Mouse (Mus musculus) MEL (cell line): ENCODE measurements at regions not wholly inside any gene's neighbourhood (a gene's known extent, or its start where the extent isn't known, plus 50 kb on each side); places are given as distances from the start of the nearest gene placed in this dataset.

Source experiments
- DNase-seq: peaks from one replicate; pipeline ENCODE4 v3.0.0; 2011; ENCODE audit warnings: low read depth, low spot score
- H3K27ac ChIP-seq: 2 replicates; pipeline ENCODE4 v1.5.1; 2012; ENCODE audit warnings: low read depth, mild to moderate bottlenecking, control low read depth, low read length, moderate library complexity; ENCODE audit not compliant: control insufficient read depth
- H3K27me3 ChIP-seq, 2 experiments: fragments of 150-350 bp in 1 of 2; sonication (generic) in 1 of 2; 2 replicates each; pipeline ENCODE4 v1.6.1; 2012; ENCODE audit warnings: low read length in 2 of 2, mild to moderate bottlenecking in 2 of 2, improper control_type of control experiment in 1 of 2, moderate library complexity in 1 of 2; ENCODE audit not compliant: insufficient read depth in 2 of 2, control insufficient read depth in 1 of 2
- H3K36me3 ChIP-seq, 2 experiments: 2 replicates each; pipeline ENCODE4 v1.6.1; 2012 to 2014; ENCODE audit warnings: low read length in 2 of 2, improper control_type of control experiment in 1 of 2, inconsistent platforms in 1 of 2, mild to moderate bottlenecking in 1 of 2; ENCODE audit not compliant: insufficient read depth in 2 of 2, control insufficient read depth in 1 of 2
- H3K4me1 ChIP-seq, 2 experiments: fragments of 150-350 bp in 1 of 2; sonication (generic) in 1 of 2; 2 replicates each; pipeline ENCODE4 v1.6.1; 2012; ENCODE audit warnings: low read length in 2 of 2, improper control_type of control experiment in 1 of 2, mild to moderate bottlenecking in 1 of 2; ENCODE audit not compliant: insufficient read depth in 2 of 2, control insufficient read depth in 1 of 2
- H3K4me3 ChIP-seq, 2 experiments: fragments of 150-350 bp in 1 of 2; sonication (generic) in 1 of 2; 2 replicates each; pipeline ENCODE4 v1.5.1; 2012; ENCODE audit warnings: low read depth in 2 of 2, low read length in 2 of 2, mild to moderate bottlenecking in 2 of 2, moderate library complexity in 2 of 2, control low read depth in 1 of 2, improper control_type of control experiment in 1 of 2; ENCODE audit not compliant: control insufficient read depth in 1 of 2, insufficient read depth in 1 of 2
- H3K79me2 ChIP-seq: 2 replicates; pipeline ENCODE4 v1.6.1; 2012; ENCODE audit warnings: mild to moderate bottlenecking, low read length, moderate library complexity; ENCODE audit not compliant: control insufficient read depth, poor library complexity, insufficient read depth
- H3K9ac ChIP-seq: 2 replicates; pipeline ENCODE4 v1.6.1; 2012; ENCODE audit warnings: low read depth, mild to moderate bottlenecking, control low read depth, low read length, moderate library complexity; ENCODE audit not compliant: control insufficient read depth, poor library complexity, severe bottlenecking
- H3K9me3 ChIP-seq: fragments of 150-350 bp; sonication (generic); replicated peaks from 2 replicates; pipeline ENCODE4 v1.6.1; 2012; ENCODE audit warnings: mild to moderate bottlenecking, low read length, improper control_type of control experiment, moderate library complexity; ENCODE audit not compliant: insufficient read depth
- E2F4 ChIP-seq: IDR thresholded peaks from 2 replicates; pipeline ENCODE4 v1.6.1; 2011; ENCODE audit warnings: low read depth, low read length, improper control_type of control experiment, borderline replicate concordance
- ELF1 ChIP-seq: IDR thresholded peaks from 2 replicates; pipeline ENCODE4 v1.6.1; 2014; ENCODE audit warnings: low read depth, mild to moderate bottlenecking, inconsistent platforms, low read length, improper control_type of control experiment, moderate library complexity
- ETS1 ChIP-seq: IDR thresholded peaks from 2 replicates; pipeline ENCODE4 v1.6.1; 2012; ENCODE audit warnings: low read depth, mild to moderate bottlenecking, inconsistent platforms, low read length, improper control_type of control experiment, moderate library complexity
- HCFC1 ChIP-seq: IDR thresholded peaks from 2 replicates; pipeline ENCODE4 v1.6.1; 2012; ENCODE audit warnings: low read depth, mild to moderate bottlenecking, inconsistent platforms, low read length, improper control_type of control experiment, moderate library complexity
- JUND ChIP-seq: IDR thresholded peaks from 2 replicates; pipeline ENCODE4 v1.6.1; 2011; ENCODE audit warnings: low read depth, mild to moderate bottlenecking, improper control_type of control experiment, low read length
- MAFK ChIP-seq: IDR thresholded peaks from 2 replicates; pipeline ENCODE4 v1.6.1; 2011; ENCODE audit warnings: low read depth, mild to moderate bottlenecking, low read length, improper control_type of control experiment, borderline replicate concordance
- MAX ChIP-seq: IDR thresholded peaks from 2 replicates; pipeline ENCODE4 v1.6.1; 2011; ENCODE audit warnings: low read length, improper control_type of control experiment
- MEF2A ChIP-seq: IDR thresholded peaks from 2 replicates; pipeline ENCODE4 v1.6.1; 2014; ENCODE audit warnings: low read depth, mild to moderate bottlenecking, inconsistent platforms, low read length, improper control_type of control experiment; ENCODE audit not compliant: poor library complexity, insufficient replicate concordance, severe bottlenecking; ENCODE audit errors: extremely low read depth
- MYB ChIP-seq: IDR thresholded peaks from 2 replicates; pipeline ENCODE4 v1.6.1; 2011; ENCODE audit warnings: mild to moderate bottlenecking, low read depth, low read length, improper control_type of control experiment
- NELFE ChIP-seq: IDR thresholded peaks from 2 replicates; pipeline ENCODE4 v1.6.1; 2011; ENCODE audit warnings: low read depth, low read length, improper control_type of control experiment
- NRF1 ChIP-seq: IDR thresholded peaks from 2 replicates; pipeline ENCODE4 v1.6.1; 2014; ENCODE audit warnings: low read depth, mild to moderate bottlenecking, inconsistent platforms, low read length, improper control_type of control experiment, moderate library complexity; ENCODE audit not compliant: poor library complexity, insufficient read depth, severe bottlenecking
- POLR2A ChIP-seq, 2 experiments: IDR thresholded peaks; 2 replicates each; pipeline ENCODE4 v1.6.1; 2011 to 2012; ENCODE audit warnings: low read length in 2 of 2, mild to moderate bottlenecking in 2 of 2, control low read depth in 1 of 2, improper control_type of control experiment in 1 of 2, low read depth in 1 of 2, moderate library complexity in 1 of 2; ENCODE audit not compliant: control insufficient read depth in 1 of 2, insufficient read depth in 1 of 2, poor library complexity in 1 of 2
- POLR2AphosphoS5 ChIP-seq: IDR thresholded peaks from 2 replicates; pipeline ENCODE4 v1.6.1; 2012; ENCODE audit warnings: low read depth, borderline replicate concordance, mild to moderate bottlenecking, inconsistent platforms, low read length, moderate library complexity, mixed read lengths
- RCOR1 ChIP-seq: IDR thresholded peaks from 2 replicates; pipeline ENCODE4 v1.6.1; 2012; ENCODE audit warnings: low read depth, mild to moderate bottlenecking, inconsistent platforms, low read length, improper control_type of control experiment
- SIN3A ChIP-seq: IDR thresholded peaks from 2 replicates; pipeline ENCODE4 v1.6.1; 2012; ENCODE audit warnings: low read length, improper control_type of control experiment, inconsistent platforms
- SMC3 ChIP-seq: IDR thresholded peaks from 2 replicates; pipeline ENCODE4 v1.6.1; 2011; ENCODE audit warnings: low read depth, low read length, improper control_type of control experiment
- TAL1 ChIP-seq: IDR thresholded peaks from 2 replicates; pipeline ENCODE4 v1.6.1; 2012; ENCODE audit warnings: mild to moderate bottlenecking, inconsistent platforms, low read length, moderate library complexity, mixed read lengths
- USF1 ChIP-seq: IDR thresholded peaks from 2 replicates; pipeline ENCODE4 v1.6.1; 2014; ENCODE audit warnings: low read depth, mild to moderate bottlenecking, inconsistent platforms, low read length, improper control_type of control experiment, moderate library complexity
- USF2 ChIP-seq, 2 experiments: IDR thresholded peaks; 2 replicates each; pipeline ENCODE4 v1.6.1; 2011 to 2012; ENCODE audit warnings: improper control_type of control experiment in 2 of 2, low read length in 2 of 2, borderline replicate concordance in 1 of 2, inconsistent platforms in 1 of 2, low read depth in 1 of 2, mild to moderate bottlenecking in 1 of 2; ENCODE audit not compliant: insufficient read depth in 1 of 2
- ZC3H11A ChIP-seq: IDR thresholded peaks from 2 replicates; pipeline ENCODE4 v1.6.1; 2012; ENCODE audit warnings: low read depth, mild to moderate bottlenecking, inconsistent platforms, low read length, improper control_type of control experiment
- ZKSCAN1 ChIP-seq: IDR thresholded peaks from 2 replicates; pipeline ENCODE4 v1.6.1; 2012; ENCODE audit warnings: low read depth, mild to moderate bottlenecking, inconsistent platforms, low read length, improper control_type of control experiment, moderate library complexity

DNA sequence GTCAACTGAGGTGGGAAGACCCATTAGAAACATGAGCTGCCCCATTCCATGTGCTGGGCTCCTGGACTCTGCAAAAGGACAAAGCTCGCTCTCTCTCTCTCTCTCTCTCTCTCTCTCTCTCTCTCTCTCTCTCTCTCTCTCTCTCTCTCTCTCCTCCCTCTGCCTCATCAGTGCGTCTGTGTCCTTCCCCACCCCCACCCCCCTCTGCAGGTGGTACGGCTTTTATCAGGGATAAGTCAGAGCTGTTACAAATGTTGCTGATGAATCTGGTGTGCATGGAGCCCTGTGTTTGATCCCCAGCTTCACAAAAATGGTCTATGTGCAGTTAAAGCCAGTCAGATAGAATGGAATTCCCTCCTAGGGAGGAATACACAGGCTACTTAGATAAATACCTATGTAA, 247.8 kb upstream of the Smlr1 start:
- H3K79me2 ChIP-seq, result no peaks in the 10 kb centered on the region
- no peak overlapping the region for H3K9ac ChIP-seq
- no peaks in the 10 kb centered on the region for H3K27me3 ChIP-seq
- no peaks in the 10 kb centered on the region for H3K4me1 ChIP-seq
- no peaks in the 10 kb centered on the region for H3K36me3 ChIP-seq
- no peak for DNase-seq
- H3K4me3 ChIP-seq, result no peak overlapping the region
- H3K9me3 ChIP-seq, result no peaks in the 10 kb centered on the region
- no peak for TF ChIP-seq ZKSCAN1
- no peak for TF ChIP-seq HCFC1
- no peak for TF ChIP-seq SIN3A
- TF ChIP-seq ELF1, result no peak
- no peak for TF ChIP-seq MYB
- TF ChIP-seq E2F4, result no peak
- TF ChIP-seq SMC3, result no peak
- TF ChIP-seq RCOR1, result no peak
- no peak for TF ChIP-seq ETS1
- TF ChIP-seq NRF1, result no peak
- no peak for TF ChIP-seq NELFE
- TF ChIP-seq POLR2A (IDR thresholded peaks at IDR 0.05; ENCODE audit: control insufficient read depth in 1 of 2, insufficient read depth in 1 of 2, low read depth in 1 of 2, low read length in 2 of 2, poor library complexity in 1 of 2), result no peak
- TF ChIP-seq MEF2A, result no peak
- no peak overlapping the region for H3K27ac ChIP-seq

DNA sequence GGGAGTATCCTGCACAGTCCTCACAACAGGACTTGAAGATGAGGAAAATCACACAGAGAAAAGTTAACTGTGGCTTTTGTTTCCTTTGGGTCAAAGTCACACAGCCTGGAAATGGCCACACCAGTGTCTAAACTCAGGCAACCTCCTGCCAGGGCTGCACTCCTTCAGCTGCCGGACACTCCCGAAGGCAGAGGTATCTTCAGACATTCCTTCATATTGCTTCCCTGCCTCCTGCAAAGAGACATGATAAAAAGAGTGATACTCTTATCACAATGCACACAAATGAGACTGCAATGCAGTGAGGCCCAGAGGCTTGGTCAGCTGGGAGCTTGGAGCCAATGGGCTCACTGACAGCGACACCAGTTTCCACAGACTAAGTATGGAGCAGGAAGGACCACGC, 243.4 kb upstream of the Smlr1 start:
- H3K27ac ChIP-seq, result no peak overlapping the region
- no peak overlapping the region for H3K9ac ChIP-seq
- no peak for TF ChIP-seq SMC3
- no peak for TF ChIP-seq TAL1
- TF ChIP-seq ETS1, result no peak
- TF ChIP-seq RCOR1, result no peak
- TF ChIP-seq, all 39 proteins: peak for 0
- H3K4me3 ChIP-seq, result no peak overlapping the region
- no peaks in the 10 kb centered on the region for H3K27me3 ChIP-seq
- H3K4me1 ChIP-seq, result no peaks in the 10 kb centered on the region
- no peaks in the 10 kb centered on the region for H3K36me3 ChIP-seq
- no peak for DNase-seq
- H3K79me2 ChIP-seq, result no peaks in the 10 kb centered on the region
- H3K9me3 ChIP-seq, result no peaks in the 10 kb centered on the region

GRCm38 (mm10) chr10:25777717-25778116, 241.7 kb upstream of the Smlr1 start:
- no peak overlapping the region for H3K4me3 ChIP-seq
- H3K36me3 ChIP-seq, result no peaks in the 10 kb centered on the region
- no peaks in the 10 kb centered on the region for H3K9me3 ChIP-seq
- no peaks in the 10 kb centered on the region for H3K4me1 ChIP-seq
- no peaks in the 10 kb centered on the region for H3K27me3 ChIP-seq
- H3K27ac ChIP-seq, result no peak overlapping the region
- no peak for TF ChIP-seq USF2 (IDR thresholded peaks at IDR 0.05; ENCODE audit: borderline replicate concordance in 1 of 2, insufficient read depth in 1 of 2, low read depth in 1 of 2, low read length in 2 of 2)
- TF ChIP-seq ZC3H11A, result no peak
- TF ChIP-seq MEF2A, result no peak
- no peak for TF ChIP-seq POLR2AphosphoS5
- TF ChIP-seq MAX, result no peak
- TF ChIP-seq NELFE, result no peak
- TF ChIP-seq TAL1, result no peak
- TF ChIP-seq MAFK, result no peak
- TF ChIP-seq RCOR1, result no peak
- TF ChIP-seq JUND, result no peak
- TF ChIP-seq USF1, result no peak
- TF ChIP-seq, all 39 proteins: peak for 0
- no peak overlapping the region for H3K9ac ChIP-seq
- no peaks in the 10 kb centered on the region for H3K79me2 ChIP-seq
- no peak for DNase-seq
